Mouse (Mus musculus) T-helper 17 cell (primary cell): Measurements from ENCODE around the gene Timm10.

ENCODE experiments used
- in situ Hi-C, 2 experiments: fragments of 300-600 bp; cut with MboI, MseI; formaldehyde crosslinking; loops; 1 replicate in 1 of 2; 2 replicates in 1 of 2; pipeline ENCODE4 v1.15.1; 2025; ENCODE audit warnings: high pct_unique_total_duplicates in 2 of 2

Timm10 gene

GRCm38 (mm10) chr2:84858551-84858950 lies 31.8 kb downstream of the Timm10 start:
- in situ Hi-C loops = no loop called here

- in situ Hi-C loops = no loop called here
These were observed 33.4 kb downstream of the Timm10 start for GRCm38 (mm10) chr2:84859991-84860780.

DNA sequence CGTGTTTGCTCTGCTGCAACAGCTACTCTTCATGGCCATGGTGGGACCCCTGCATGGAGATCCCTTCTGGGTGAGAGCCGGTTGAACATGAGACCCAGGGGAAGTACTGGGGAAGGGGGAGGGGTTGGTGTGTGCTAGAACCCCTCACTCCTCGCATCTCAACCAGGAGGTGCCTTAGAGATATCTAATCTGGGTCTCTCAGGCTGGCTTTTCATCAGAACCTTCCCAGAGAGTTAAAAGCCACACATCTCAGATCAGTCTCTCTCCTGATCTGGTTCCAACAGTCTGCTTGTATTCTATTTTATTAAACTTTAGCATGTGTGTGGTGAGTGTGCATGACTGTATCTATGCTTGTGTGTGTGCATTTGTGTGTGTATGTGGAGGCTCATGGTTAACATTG lies 34.6 kb downstream of the Timm10 start:
- in situ Hi-C loops = no loop called here

- in situ Hi-C loops = no loop called here
These were observed 35.4 kb downstream of the Timm10 start for GRCm38 (mm10) chr2:84862231-84862630.

- in situ Hi-C loops = no loop called here
These were observed 39.1 kb downstream of the Timm10 start for GRCm38 (mm10) chr2:84865616-84866571.

DNA sequence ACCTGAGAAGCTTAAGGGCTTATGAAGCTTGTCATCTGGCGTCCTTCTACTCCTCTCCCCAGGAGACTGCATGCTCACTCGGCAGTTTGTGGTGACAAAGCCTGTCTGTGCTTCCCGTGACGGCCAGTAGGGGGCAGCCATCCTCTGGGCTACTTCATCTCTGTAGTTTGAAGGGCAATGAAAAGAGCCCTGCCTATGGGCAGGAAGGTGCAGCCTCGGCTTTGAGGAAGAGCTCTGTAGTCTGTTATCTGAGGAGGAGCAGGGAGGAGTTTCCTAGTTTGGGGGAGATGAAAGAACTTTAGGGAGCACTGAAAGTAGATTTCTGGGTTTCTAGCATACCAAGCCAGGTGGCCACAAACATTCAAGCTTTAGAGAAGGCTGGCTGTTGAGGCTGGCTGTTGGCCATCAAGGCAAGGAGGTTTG lies 41.7 kb downstream of the Timm10 start:
- in situ Hi-C loops = no loop called here

- in situ Hi-C loops = no loop called here
These were observed 42.2 kb downstream of the Timm10 start for GRCm38 (mm10) chr2:84868977-84869376.

- in situ Hi-C loops = no loop called here
These were observed 43.9 kb downstream of the Timm10 start for GRCm38 (mm10) chr2:84870623-84871160.

DNA sequence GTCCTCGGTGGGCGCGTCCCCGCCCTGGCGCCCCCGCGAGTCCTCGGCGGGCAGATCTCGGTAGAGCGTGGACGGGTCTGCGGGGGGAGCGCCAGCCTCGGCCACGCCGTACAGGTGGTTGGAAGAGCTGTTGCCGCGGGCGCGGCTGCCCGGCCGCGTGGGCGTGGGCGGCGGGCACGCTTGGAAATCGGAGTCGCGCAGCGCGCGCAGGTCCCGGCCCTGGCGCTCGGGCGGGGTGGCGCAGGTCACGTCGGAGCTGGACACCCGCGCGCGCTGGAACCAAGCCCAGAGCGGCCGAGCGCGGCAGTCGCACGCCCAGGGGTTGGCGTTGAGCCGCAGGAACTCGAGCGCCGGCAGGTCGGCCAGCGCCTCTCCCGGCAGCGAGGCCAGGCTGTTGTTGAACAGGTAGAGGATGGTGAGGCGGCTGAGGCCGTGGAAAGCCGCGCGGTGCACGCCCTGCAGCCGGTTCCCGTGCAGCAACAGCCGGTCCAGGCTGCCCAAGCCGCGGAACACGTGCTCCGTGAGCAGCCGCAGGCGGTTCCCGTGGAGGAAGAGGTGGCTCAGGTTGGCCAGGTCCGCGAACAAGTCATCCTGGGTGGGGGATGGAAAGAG lies 45.4 kb downstream of the Timm10 start:
- in situ Hi-C loops = no loop called here

- in situ Hi-C loops = no loop called here
These were observed 49.0 kb downstream of the Timm10 start for GRCm38 (mm10) chr2:84875842-84876241.
